Mouse (Mus musculus) thymus, adult 2 months (tissue): Measurements from ENCODE around the gene Maml3. TPM values are rescaled to one million over a fixed set of nuclear protein-coding genes. Genes with fewer than 3 reads are reported as not detected.

Experiments
- DNase-seq: peaks from one replicate; pipeline ENCODE4 v3.0.0; 2021
- H3K27ac ChIP-seq: fragments of 200-500 bp; 2 replicates; pipeline ENCODE4 v1.5.1; 2012; ENCODE audit warnings: low read length, control low read depth; ENCODE audit not compliant: control insufficient read depth, insufficient read depth
- H3K27me3 ChIP-seq: fragments of 200-500 bp; 2 replicates; pipeline ENCODE4 v1.6.1; 2012; ENCODE audit warnings: mild to moderate bottlenecking, low read length, moderate library complexity, mixed read lengths; ENCODE audit not compliant: control insufficient read depth, insufficient read depth
- H3K36me3 ChIP-seq: fragments of 200-500 bp; 2 replicates; pipeline ENCODE4 v1.6.1; 2012; ENCODE audit warnings: mild to moderate bottlenecking, low read length, moderate library complexity; ENCODE audit not compliant: control insufficient read depth, insufficient read depth
- H3K4me1 ChIP-seq: fragments of 200-500 bp; replicated peaks from 2 replicates; pipeline ENCODE4 v1.6.1; 2012; ENCODE audit warnings: low read length; ENCODE audit not compliant: control insufficient read depth, insufficient read depth
- H3K4me3 ChIP-seq: fragments of 200-500 bp; 2 replicates; pipeline ENCODE4 v1.5.1; 2012; ENCODE audit warnings: mild to moderate bottlenecking, low read length, control low read depth, moderate library complexity; ENCODE audit not compliant: control insufficient read depth, insufficient read depth
- CTCF ChIP-seq: fragments of 200-500 bp; IDR thresholded peaks from 2 replicates; pipeline ENCODE4 v1.5.1; 2012; ENCODE audit warnings: mild to moderate bottlenecking, control low read depth, low read length, moderate library complexity, borderline replicate concordance; ENCODE audit not compliant: control insufficient read depth, poor library complexity, insufficient read depth; ENCODE audit errors: extremely low read depth
- POLR2A ChIP-seq: fragments of 200-500 bp; IDR thresholded peaks from 2 replicates; pipeline ENCODE4 v1.6.1; 2012; ENCODE audit warnings: mild to moderate bottlenecking, low read length, control low read depth, moderate library complexity; ENCODE audit not compliant: control insufficient read depth, poor library complexity, insufficient read depth; ENCODE audit errors: extremely low read depth
- WGBS: fragments of 180-500 bp; shearing (Covaris S2); methylation state at CpG from one replicate; pipeline ENCODE4 v1.1.7; 2018; 5-methylcytosine and 5-hydroxymethylcytosine counted together
- polyA plus RNA-seq: library from polyadenylated mRNA; depleted of rRNA; stranded (reverse); fragments of >200 nt; gene quantifications from 2 replicates; pipeline ENCODE4 v1.2.3, GENCODE M21; 2012

Gene Maml3
- polyA plus RNA-seq, 1 experiment: 3.5 TPM

GRCm38 (mm10) chr3:51776018-51776611 lies 328.8 kb downstream of the Maml3 start:
- no peak for DNase-seq
- Histone ChIP-seq H3K36me3 (no peaks in the 10 kb centered on the region), H3K27me3 (no peaks in the 10 kb centered on the region), H3K4me1 (peaks cover 11% of the 10 kb centered on the region), H3K27ac (no peak overlapping the region), H3K4me3 (no peak overlapping the region)
- TF ChIP-seq POLR2A (no peak), CTCF (no peak)
- 66% methylated on average over 2 of the region's 2 CpGs for WGBS

- H3K36me3 ChIP-seq: no peaks in the 10 kb centered on the region
- H3K27ac ChIP-seq: no peak overlapping the region
- no peak for DNase-seq
- H3K4me3 ChIP-seq: no peak overlapping the region
- no peak for TF ChIP-seq POLR2A
- no peak for TF ChIP-seq CTCF
- H3K27me3 ChIP-seq: no peaks in the 10 kb centered on the region
- H3K4me1 ChIP-seq: peaks cover 9% of the 10 kb centered on the region
- 14% methylated on average over 5 of the region's 5 CpGs for WGBS
These were observed 331.3 kb downstream of the Maml3 start for GRCm38 (mm10) chr3:51773587-51773986.

GRCm38 (mm10) chr3:51771839-51772630 lies 332.8 kb downstream of the Maml3 start:
- no peak overlapping the region for H3K4me3 ChIP-seq
- no peak for TF ChIP-seq POLR2A
- no peak for TF ChIP-seq CTCF
- H3K36me3 ChIP-seq: no peaks in the 10 kb centered on the region
- no peaks in the 10 kb centered on the region for H3K27me3 ChIP-seq
- peaks cover 9% of the 10 kb centered on the region for H3K4me1 ChIP-seq
- no peak for DNase-seq
- WGBS: 94% methylated on average over 9 of the region's 9 CpGs
- no peak overlapping the region for H3K27ac ChIP-seq

- H3K4me1 ChIP-seq: peaks cover 9% of the 10 kb centered on the region
- no peak overlapping the region for H3K4me3 ChIP-seq
- H3K36me3 ChIP-seq: no peaks in the 10 kb centered on the region
- no peaks in the 10 kb centered on the region for H3K27me3 ChIP-seq
- H3K27ac ChIP-seq: no peak overlapping the region
- 96% methylated on average over 6 of the region's 6 CpGs for WGBS
- no peak for DNase-seq
- TF ChIP-seq CTCF (no peak), POLR2A (no peak)
These were observed 335.7 kb downstream of the Maml3 start for GRCm38 (mm10) chr3:51769196-51769595.

GRCm38 (mm10) chr3:51765220-51765923 lies 339.5 kb downstream of the Maml3 start:
- 15% methylated on average over 12 of the region's 12 CpGs for WGBS
- no peaks in the 10 kb centered on the region for H3K4me1 ChIP-seq
- no peak overlapping the region for H3K27ac ChIP-seq
- no peak for DNase-seq
- TF ChIP-seq CTCF: no peak
- no peak for TF ChIP-seq POLR2A
- no peaks in the 10 kb centered on the region for H3K36me3 ChIP-seq
- H3K4me3 ChIP-seq: no peak overlapping the region
- H3K27me3 ChIP-seq: no peaks in the 10 kb centered on the region

- no peaks in the 10 kb centered on the region for H3K27me3 ChIP-seq
- peaks cover 7% of the 10 kb centered on the region for H3K4me1 ChIP-seq
- H3K36me3 ChIP-seq: no peaks in the 10 kb centered on the region
- no peak overlapping the region for H3K4me3 ChIP-seq
- DNase-seq: no peak
- TF ChIP-seq POLR2A: no peak
- no peak for TF ChIP-seq CTCF
- WGBS: 97% methylated on average over 3 of the region's 3 CpGs
- no peak overlapping the region for H3K27ac ChIP-seq
These were observed 340.7 kb downstream of the Maml3 start for GRCm38 (mm10) chr3:51764175-51764574.

- WGBS: 97% methylated on average over 10 of the region's 10 CpGs
- Histone ChIP-seq H3K4me3 (no peak overlapping the region), H3K27me3 (no peaks in the 10 kb centered on the region), H3K27ac (no peak overlapping the region), H3K36me3 (no peaks in the 10 kb centered on the region), H3K4me1 (peaks cover 7% of the 10 kb centered on the region)
- no peak for DNase-seq
- TF ChIP-seq POLR2A: no peak
- no peak for TF ChIP-seq CTCF
These were observed 342.0 kb downstream of the Maml3 start for GRCm38 (mm10) chr3:51762900-51763299.
